Mouse (Mus musculus) MN1 (cell line): ENCODE measurements around the gene Slc25a21.

Source experiments
- DNase-seq: peaks from one replicate; pipeline ENCODE4 v3.0.0-alpha.2; 2016; ENCODE audit warnings: low spot score

Gene Slc25a21

GRCm38 (mm10) chr12:57184401-57185147 lies 12.7 kb downstream of the Slc25a21 start:
- no peak for DNase-seq

- no peak for DNase-seq
These were observed 17.6 kb downstream of the Slc25a21 start for GRCm38 (mm10) chr12:57179465-57180188.

GRCm38 (mm10) chr12:57178818-57179217 lies 18.5 kb downstream of the Slc25a21 start:
- DNase-seq = no peak

GRCm38 (mm10) chr12:57163294-57163693 lies 34.0 kb downstream of the Slc25a21 start:
- DNase-seq = no peak

- no peak for DNase-seq
These were observed 34.4 kb downstream of the Slc25a21 start for GRCm38 (mm10) chr12:57162840-57163239.

- no peak for DNase-seq
These were observed 37.4 kb downstream of the Slc25a21 start for GRCm38 (mm10) chr12:57159904-57160303.

- no peak for DNase-seq
These were observed 39.0 kb downstream of the Slc25a21 start for GRCm38 (mm10) chr12:57158266-57158665.

- no peak for DNase-seq
These were observed 58.3 kb downstream of the Slc25a21 start for GRCm38 (mm10) chr12:57138937-57139336.

GRCm38 (mm10) chr12:57137809-57138208 lies 59.5 kb downstream of the Slc25a21 start:
- DNase-seq = no peak

GRCm38 (mm10) chr12:57118602-57119001 lies 78.7 kb downstream of the Slc25a21 start:
- no peak for DNase-seq

- DNase-seq = no peak
These were observed 81.8 kb downstream of the Slc25a21 start for GRCm38 (mm10) chr12:57115516-57115915.

- no peak for DNase-seq
These were observed 87.9 kb downstream of the Slc25a21 start for GRCm38 (mm10) chr12:57109363-57109762.

- no peak for DNase-seq
These were observed 95.0 kb downstream of the Slc25a21 start for GRCm38 (mm10) chr12:57102322-57102721.

GRCm38 (mm10) chr12:57100549-57100948 lies 96.7 kb downstream of the Slc25a21 start:
- no peak for DNase-seq

- DNase-seq = no peak
These were observed 98.2 kb downstream of the Slc25a21 start for GRCm38 (mm10) chr12:57099066-57099465.

- no peak for DNase-seq
These were observed 98.9 kb downstream of the Slc25a21 start for GRCm38 (mm10) chr12:57098371-57098770.

GRCm38 (mm10) chr12:57093107-57093506 lies 104.2 kb downstream of the Slc25a21 start:
- DNase-seq = no peak

GRCm38 (mm10) chr12:57084519-57084918 lies 112.8 kb downstream of the Slc25a21 start:
- no peak for DNase-seq

GRCm38 (mm10) chr12:57083533-57083932 lies 113.7 kb downstream of the Slc25a21 start:
- DNase-seq = no peak

GRCm38 (mm10) chr12:57076606-57077005 lies 120.7 kb downstream of the Slc25a21 start:
- no peak for DNase-seq

GRCm38 (mm10) chr12:57072616-57073015 lies 124.7 kb downstream of the Slc25a21 start:
- no peak for DNase-seq

GRCm38 (mm10) chr12:57068607-57069006 lies 128.7 kb downstream of the Slc25a21 start:
- DNase-seq = no peak

GRCm38 (mm10) chr12:57019737-57020136 lies 177.5 kb downstream of the Slc25a21 start:
- no peak for DNase-seq
